Mouse (Mus musculus): ENCODE results near the gene Gnptg.
A peak's percentile ranks its signal among the peaks of the same experiment; 100 is the strongest.
"Not testable (repeated sequence)": the region's sequence is repeated elsewhere in the genome, so short reads cannot be mapped to it uniquely, and the experiment has no call there.

- peak; percentile 6; the same call in 1 of the 2 replicates for TF ChIP-seq EP300 (IDR thresholded peaks at IDR 0.05; ENCODE audit: low read depth)
- not testable (repeated sequence) for TF ChIP-seq CTCF (IDR thresholded peaks at IDR 0.05; ENCODE audit: low read depth)
Measured at GRCm38 (mm10) chr17:25222504-25222940, 17.4 kb downstream of the Gnptg start.
